Mouse (Mus musculus) layer of hippocampus, adult 2 months (tissue): ENCODE results near the gene Mecom. TPM values are rescaled to one million over a fixed set of nuclear protein-coding genes. Genes with fewer than 3 reads are reported as not detected.
"Not testable (repeated sequence)": the region's sequence is repeated elsewhere in the genome, so short reads cannot be mapped to it uniquely, and the experiment has no call there.

ENCODE experiments used
- DNase-seq, 2 experiments: peaks; one replicate each; pipeline ENCODE4 v3.0.0; 2022; ENCODE audit warnings: low spot score in 2 of 2
- H3K27ac ChIP-seq: fragments of 200-600 bp; 2 replicates; pipeline ENCODE4 v1.8.1; 2022
- H3K4me3 ChIP-seq: fragments of 200-600 bp; 2 replicates; pipeline ENCODE4 v1.8.1; 2022; ENCODE audit warnings: mild to moderate bottlenecking
- CTCF ChIP-seq: fragments of 200-600 bp; conservative IDR thresholded peaks from 2 replicates; pipeline ENCODE4 v1.8.1; 2022; ENCODE audit warnings: antibody characterized with exemption, mild to moderate bottlenecking, moderate library complexity
- total RNA-seq, 2 experiments: library from RNA; stranded (reverse); gene quantifications; 2 replicates each; pipeline ENCODE4 v1.2.3; 2021

Gene Mecom
- total RNA-seq, 2 experiments from 2014 or later, result 3.3 to 3.5 TPM

GRCm38 (mm10) chr3:30546366-30546765 lies 1.4 kb downstream of the Mecom start:
- Histone ChIP-seq H3K27ac (no peak overlapping the region), H3K4me3 (peak overlapping the region; percentile 34)
- no peak for TF ChIP-seq CTCF
- DNase-seq, result no peak

- no peak overlapping the region for H3K27ac ChIP-seq
- no peak for DNase-seq
- no peak for TF ChIP-seq CTCF
- H3K4me3 ChIP-seq, result no peak overlapping the region
Observed at GRCm38 (mm10) chr3:30545246-30545645, 2.6 kb downstream of the Mecom start.

- Histone ChIP-seq H3K27ac (no peak overlapping the region), H3K4me3 (no peak overlapping the region)
- TF ChIP-seq CTCF, result no peak
- DNase-seq, result no peak
Observed at GRCm38 (mm10) chr3:30544305-30544704, 3.5 kb downstream of the Mecom start.

GRCm38 (mm10) chr3:30535821-30536220 lies 12.0 kb downstream of the Mecom start:
- no peak for TF ChIP-seq CTCF
- DNase-seq, result no peak
- Histone ChIP-seq H3K27ac (no peak overlapping the region), H3K4me3 (no peak overlapping the region)

- peak; percentile 50 for TF ChIP-seq CTCF
- not testable (repeated sequence) for DNase-seq, H3K27ac ChIP-seq, H3K4me3 ChIP-seq
Observed at GRCm38 (mm10) chr3:30520751-30521150, 27.1 kb downstream of the Mecom start.

- DNase-seq, result no peak
- no peak for TF ChIP-seq CTCF
- Histone ChIP-seq H3K27ac (no peak overlapping the region), H3K4me3 (no peak overlapping the region)
Observed at GRCm38 (mm10) chr3:30519425-30519824, 28.4 kb downstream of the Mecom start.

GRCm38 (mm10) chr3:30515795-30516170 lies 32.0 kb downstream of the Mecom start:
- Histone ChIP-seq H3K4me3 (no peak overlapping the region), H3K27ac (no peak overlapping the region)
- DNase-seq, result no peak
- TF ChIP-seq CTCF, result no peak

- TF ChIP-seq CTCF, result peak; percentile 69
- H3K4me3 ChIP-seq, result peak overlapping the region; percentile 31
- H3K27ac ChIP-seq, result no peak overlapping the region
- no peak for DNase-seq
Observed at GRCm38 (mm10) chr3:30514901-30515794, 32.7 kb downstream of the Mecom start.

GRCm38 (mm10) chr3:30514051-30514754 lies 33.6 kb downstream of the Mecom start:
- peak overlapping the region; percentile 31 for H3K4me3 ChIP-seq
- DNase-seq, result no peak
- no peak overlapping the region for H3K27ac ChIP-seq
- TF ChIP-seq CTCF, result no peak

- no peak for DNase-seq
Observed at GRCm38 (mm10) chr3:30513314-30513997, 34.4 kb downstream of the Mecom start.

GRCm38 (mm10) chr3:30512459-30513030 lies 35.3 kb downstream of the Mecom start:
- no peak for DNase-seq
- no peak for TF ChIP-seq CTCF
- no peak overlapping the region for H3K27ac ChIP-seq

More at GRCm38 (mm10) chr3:30513314-30513997, 34.4 kb downstream of the Mecom start:
- no peak overlapping the region for H3K27ac ChIP-seq
- TF ChIP-seq CTCF, result no peak
- peak overlapping the region; percentile 31; the same call in 1 of the 2 replicates for H3K4me3 ChIP-seq

GRCm38 (mm10) chr3:30511796-30512195 lies 36.0 kb downstream of the Mecom start:
- no peak for TF ChIP-seq CTCF
- H3K27ac ChIP-seq, result no peak overlapping the region
- no peak overlapping the region for H3K4me3 ChIP-seq
- DNase-seq, result no peak

More at GRCm38 (mm10) chr3:30512459-30513030, 35.3 kb downstream of the Mecom start:
- H3K4me3 ChIP-seq, result no peak overlapping the region
